Mouse (Mus musculus): ENCODE measurements at regions not wholly inside any gene's neighbourhood (a gene's known extent, or its start where the extent isn't known, plus 50 kb on each side); places are given as distances from the start of the nearest gene placed in this dataset.

DNA sequence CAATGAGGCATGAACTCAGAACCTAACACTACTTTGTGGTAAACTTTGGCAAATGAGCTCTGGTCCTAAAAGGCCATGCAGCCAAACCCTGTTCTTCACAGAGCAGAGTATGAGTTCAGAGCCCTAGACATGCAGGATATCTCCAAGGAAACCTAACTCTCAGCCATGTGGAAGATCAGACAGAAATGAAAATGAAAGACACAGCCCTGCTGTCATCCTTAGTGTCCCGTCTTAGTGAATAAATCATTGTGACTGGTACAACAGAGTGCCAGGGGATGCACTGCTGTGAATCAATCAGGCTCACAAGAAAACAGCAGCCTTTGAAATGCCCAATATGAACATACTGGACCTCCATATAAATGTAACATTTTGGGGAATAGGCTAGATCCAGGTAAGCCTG, 171.4 kb upstream of the Lrrc3b start:
- TF ChIP-seq GATA1 (IDR thresholded peaks at IDR 0.05; ENCODE audit: borderline replicate concordance, low read length): no peak
- TF ChIP-seq FLI1 (IDR thresholded peaks at IDR 0.05; ENCODE audit: low read length): no peak
